Mouse (Mus musculus): ENCODE measurements at regions not wholly inside any gene's neighbourhood (a gene's known extent, or its start where the extent isn't known, plus 50 kb on each side); places are given as distances from the start of the nearest gene placed in this dataset.

- DNase-seq (ENCODE audit: low spot score in 2 of 2), result no peak
Observed at GRCm38 (mm10) chr4:107736866-107737265, 52.8 kb upstream of the Dmrtb1 start.

- peak; percentile 48 to 91 for DNase-seq (ENCODE audit: low spot score in 2 of 2)
Observed at GRCm38 (mm10) chr4:107737907-107738306, 53.9 kb upstream of the Dmrtb1 start.

DNA sequence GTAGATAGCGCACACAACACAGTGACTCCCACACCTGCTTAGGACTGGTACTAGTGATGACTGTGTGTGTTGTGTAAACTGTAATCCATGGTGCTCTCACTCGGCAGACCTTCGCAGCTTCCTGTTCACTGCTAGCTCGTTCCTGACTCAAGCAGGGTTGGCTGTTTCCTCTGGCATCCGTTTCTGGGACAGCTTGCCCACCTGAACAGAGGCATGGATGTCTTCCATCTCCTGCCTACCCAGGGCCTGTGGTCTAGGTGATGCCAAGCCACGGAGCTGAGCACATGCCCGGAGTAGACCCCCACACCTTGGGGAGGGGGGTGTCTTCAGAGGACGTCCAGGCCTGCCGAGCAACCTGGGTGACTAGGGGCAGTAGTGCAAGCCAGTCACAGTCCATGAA is 54.7 kb upstream of the Dmrtb1 start:
- DNase-seq (ENCODE audit: low spot score in 2 of 2), result no peak

- no peak for DNase-seq (ENCODE audit: low spot score in 2 of 2)
Observed at GRCm38 (mm10) chr4:107739789-107740405, 55.9 kb upstream of the Dmrtb1 start.

GRCm38 (mm10) chr4:107743646-107744045 is 58.4 kb upstream of the Lrp8 start:
- no peak for DNase-seq (ENCODE audit: low spot score in 2 of 2)

GRCm38 (mm10) chr4:107746366-107746765 is 55.7 kb upstream of the Lrp8 start:
- DNase-seq (ENCODE audit: low spot score in 2 of 2), result no peak

GRCm38 (mm10) chr4:107746923-107747431 is 55.1 kb upstream of the Lrp8 start:
- DNase-seq (ENCODE audit: low spot score in 2 of 2), result no peak

- DNase-seq (ENCODE audit: low spot score in 2 of 2), result no peak
Observed at GRCm38 (mm10) chr4:107747454-107747853, 54.6 kb upstream of the Lrp8 start.

- DNase-seq (ENCODE audit: low spot score in 2 of 2), result no peak
Observed at GRCm38 (mm10) chr4:107747907-107748628, 54.0 kb upstream of the Lrp8 start.

GRCm38 (mm10) chr4:107749045-107749444 is 53.0 kb upstream of the Lrp8 start:
- no peak for DNase-seq (ENCODE audit: low spot score in 2 of 2)

- DNase-seq (ENCODE audit: low spot score in 2 of 2), result no peak
Observed at GRCm38 (mm10) chr4:107750017-107750416, 52.0 kb upstream of the Lrp8 start.
